Mouse (Mus musculus): Measurements from ENCODE around the gene Tnfsfm13.
"Not testable (repeated sequence)": the region's sequence is repeated elsewhere in the genome, so short reads cannot be mapped to it uniquely, and the experiment has no call there.

The Tnfsfm13 gene

GRCm38 (mm10) chr11:69695361-69696181, at the start of gene Tnfsfm13, which contains the start of gene Tnfsf12:
Tnfsfm13 (minus strand) TSS chr11:69696098.
Tnfsf12 (minus strand) TSS chr11:69695849.
- peak; percentile 68 for DNase-seq

GRCm38 (mm10) chr11:69731408-69731807, 35.5 kb upstream of the Tnfsfm13 start:
- not testable (repeated sequence) for DNase-seq

GRCm38 (mm10) chr11:69729063-69729462, 33.2 kb upstream of the Tnfsfm13 start:
- DNase-seq = peak; percentile 27

GRCm38 (mm10) chr11:69725951-69726350, 30.1 kb upstream of the Tnfsfm13 start:
- DNase-seq = no peak

- no peak for DNase-seq
Measured at GRCm38 (mm10) chr11:69723074-69723473, 27.2 kb upstream of the Tnfsfm13 start.

- DNase-seq = no peak
Measured at GRCm38 (mm10) chr11:69720852-69721251, 25.0 kb upstream of the Tnfsfm13 start.

GRCm38 (mm10) chr11:69719423-69719822, 23.5 kb upstream of the Tnfsfm13 start:
- no peak for DNase-seq

- no peak for DNase-seq
Measured at GRCm38 (mm10) chr11:69718661-69719060, 22.8 kb upstream of the Tnfsfm13 start.

- DNase-seq = no peak
Measured at GRCm38 (mm10) chr11:69716953-69717352, 21.1 kb upstream of the Tnfsfm13 start.

GRCm38 (mm10) chr11:69715929-69716328, 20.0 kb upstream of the Tnfsfm13 start:
- DNase-seq = no peak

- peak; percentile 22 for DNase-seq
Measured at GRCm38 (mm10) chr11:69715482-69715881, 19.6 kb upstream of the Tnfsfm13 start.

- no peak for DNase-seq
Measured at GRCm38 (mm10) chr11:69714636-69715329, 18.9 kb upstream of the Tnfsfm13 start.

- DNase-seq = no peak
Measured at GRCm38 (mm10) chr11:69712954-69713672, 17.2 kb upstream of the Tnfsfm13 start.

- no peak for DNase-seq
Measured at GRCm38 (mm10) chr11:69711082-69711481, 15.2 kb upstream of the Tnfsfm13 start.

- DNase-seq = no peak
Measured at GRCm38 (mm10) chr11:69710470-69710869, 14.6 kb upstream of the Tnfsfm13 start.

- DNase-seq = no peak
Measured at GRCm38 (mm10) chr11:69709554-69710446, 13.9 kb upstream of the Tnfsfm13 start.

- DNase-seq = no peak
Measured at GRCm38 (mm10) chr11:69708614-69709265, 12.8 kb upstream of the Tnfsfm13 start.

- DNase-seq = no peak
Measured at GRCm38 (mm10) chr11:69707873-69708381, 12.0 kb upstream of the Tnfsfm13 start.

- DNase-seq = no peak
Measured at GRCm38 (mm10) chr11:69707480-69707847, 11.6 kb upstream of the Tnfsfm13 start.

GRCm38 (mm10) chr11:69706775-69707479, 11.0 kb upstream of the Tnfsfm13 start:
- DNase-seq = no peak

- no peak for DNase-seq
Measured at GRCm38 (mm10) chr11:69704613-69705010, 8.7 kb upstream of the Tnfsfm13 start.

Measured in right cerebral cortex, postnatal 4 days (tissue).